Mouse (Mus musculus): ENCODE measurements at regions not wholly inside any gene's neighbourhood (a gene's known extent, or its start where the extent isn't known, plus 50 kb on each side); places are given as distances from the start of the nearest gene placed in this dataset.

- TF ChIP-seq CTCF (conservative IDR thresholded peaks at IDR 0.05; ENCODE audit: low read length) (no peak), NANOG (IDR thresholded peaks at IDR 0.05; ENCODE audit: borderline replicate concordance, low read length) (no peak)
Measured at GRCm38 (mm10) chr1:186015831-186016561, 101.1 kb downstream of the Lyplal1 start.
